Mouse (Mus musculus): ENCODE data around the gene Chst2. TPM values are rescaled to one million over a fixed set of nuclear protein-coding genes. Genes with fewer than 3 reads are reported as not detected.

Gene Chst2
- polyA plus RNA-seq, 1 experiment from 2014 or later = 0.25 TPM

DNA sequence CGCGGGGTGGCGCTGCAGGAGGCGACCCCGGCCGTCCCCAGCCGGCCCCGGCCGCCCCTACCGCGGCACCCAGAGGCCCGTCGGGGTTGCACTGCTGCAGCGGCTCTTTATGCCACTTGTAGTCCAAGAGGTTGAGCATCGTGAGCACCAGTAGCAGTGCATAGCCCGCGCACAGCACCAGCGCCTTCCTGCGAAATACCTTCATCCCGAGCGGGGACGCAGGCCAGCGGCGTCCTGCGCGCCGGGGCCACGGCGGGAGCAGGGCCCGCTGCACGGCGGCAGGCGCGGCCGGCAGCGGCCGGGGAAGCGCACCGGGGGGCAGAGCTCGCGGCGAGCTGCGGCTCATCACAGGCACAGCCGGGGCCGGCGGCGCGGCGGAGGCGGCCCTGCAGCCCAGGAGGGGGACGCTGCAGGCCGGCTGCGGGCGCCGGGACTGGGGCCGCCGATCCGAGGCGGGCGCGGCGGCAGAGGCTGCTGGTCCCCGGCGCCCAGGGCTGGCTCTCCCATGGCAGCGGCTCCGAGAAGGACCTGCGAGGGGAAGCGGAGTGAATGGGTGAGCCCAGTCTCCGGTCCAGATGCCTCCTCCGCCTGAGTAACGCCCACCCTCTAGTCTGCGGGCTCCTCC lies 464 bp downstream of the Chst2 start:
- peaks cover 6% of the 10 kb centered on the region for H3K4me1 ChIP-seq (replicated peaks)
- H3K9ac ChIP-seq = no peak overlapping the region
- H3K27me3 ChIP-seq = peaks cover 76% of the 10 kb centered on the region
- peak overlapping the region; percentile 47 for H3K4me3 ChIP-seq (replicated peaks)
- no peaks in the 10 kb centered on the region for H3K9me3 ChIP-seq (replicated peaks)
- peak overlapping the region; percentile 68 for H3K4me2 ChIP-seq
- peak; percentile 30; the same call in 1 of the 2 replicates for ATAC-seq (ENCODE audit: insufficient read depth)
- no peaks in the 10 kb centered on the region for H3K36me3 ChIP-seq (replicated peaks)
- H3K27ac ChIP-seq (replicated peaks) = no peak overlapping the region
- WGBS (ENCODE audit: insufficient replicate concordance) = under 1% methylated on average over 65 of the region's 72 CpGs

DNA sequence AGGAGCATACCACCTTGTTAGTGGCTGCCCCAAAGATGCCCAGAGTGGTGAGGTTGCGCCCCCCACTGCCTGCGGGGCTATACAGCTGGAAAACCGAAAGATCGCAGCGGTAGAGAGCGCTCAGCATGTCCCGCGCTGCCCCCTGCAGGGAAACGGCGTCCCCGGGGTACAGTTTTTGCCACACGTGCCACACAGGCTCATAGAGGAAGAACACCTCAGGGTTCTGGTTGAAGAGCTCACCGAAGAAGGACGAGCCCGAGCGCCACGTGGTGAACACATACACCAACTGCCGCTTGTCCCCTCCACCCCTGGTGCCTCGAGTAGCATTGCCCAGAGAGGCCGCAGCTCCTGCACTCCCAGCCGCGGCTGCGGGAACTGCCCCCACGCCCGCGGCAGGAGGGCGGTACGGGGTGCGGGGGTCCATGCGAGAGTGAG lies 994 bp downstream of the Chst2 start:
- Histone ChIP-seq H3K36me3 (replicated peaks) (no peaks in the 10 kb centered on the region), H3K4me2 (peak overlapping the region; percentile 68), H3K9me3 (replicated peaks) (no peaks in the 10 kb centered on the region), H3K4me1 (replicated peaks) (peaks cover 6% of the 10 kb centered on the region), H3K4me3 (replicated peaks) (peak overlapping the region; percentile 47), H3K27me3 (peaks cover 72% of the 10 kb centered on the region), H3K27ac (replicated peaks) (no peak overlapping the region), H3K9ac (no peak overlapping the region)
- under 1% methylated on average over 30 of the region's 30 CpGs for WGBS (ENCODE audit: insufficient replicate concordance)
- ATAC-seq (ENCODE audit: insufficient read depth) = no peak

- H3K9me3 ChIP-seq (replicated peaks) = no peaks in the 10 kb centered on the region
- H3K4me1 ChIP-seq (replicated peaks) = peaks cover 6% of the 10 kb centered on the region
- 65% methylated on average over 38 of the region's 38 CpGs for whole genome bisulfite sequencing (ENCODE audit: insufficient replicate concordance)
- peak overlapping the region; percentile 68 for H3K4me2 ChIP-seq
- no peaks in the 10 kb centered on the region for H3K36me3 ChIP-seq (replicated peaks)
- H3K27me3 ChIP-seq = peaks cover 67% of the 10 kb centered on the region
- 0 out of 2 replicates have a peak overlapping the region, but pooled peaks have one; percentile 47 for H3K4me3 ChIP-seq (replicated peaks)
- ATAC-seq (ENCODE audit: insufficient read depth) = no peak
- no peak overlapping the region for H3K27ac ChIP-seq (replicated peaks)
- H3K9ac ChIP-seq = no peak overlapping the region
Observed at GRCm38 (mm10) chr9:95404811-95405465, 1.6 kb downstream of the Chst2 start.

GRCm38 (mm10) chr9:95401686-95402085 lies 4.8 kb downstream of the Chst2 start:
- Histone ChIP-seq H3K4me2 (no peak overlapping the region), H3K4me1 (replicated peaks) (peaks cover 6% of the 10 kb centered on the region), H3K27ac (replicated peaks) (no peak overlapping the region), H3K36me3 (replicated peaks) (no peaks in the 10 kb centered on the region), H3K4me3 (replicated peaks) (no peak overlapping the region), H3K27me3 (peaks cover 38% of the 10 kb centered on the region), H3K9me3 (replicated peaks) (no peaks in the 10 kb centered on the region), H3K9ac (no peak overlapping the region)
- WGBS (ENCODE audit: insufficient replicate concordance) = 19% methylated on average over 5 of the region's 5 CpGs
- no peak for ATAC-seq (ENCODE audit: insufficient read depth)

GRCm38 (mm10) chr9:95392011-95392410 lies 14.5 kb downstream of the Chst2 start:
- Histone ChIP-seq H3K27ac (replicated peaks) (no peak overlapping the region), H3K36me3 (replicated peaks) (no peaks in the 10 kb centered on the region)
- WGBS (ENCODE audit: insufficient replicate concordance) = 28% methylated on average over 1 of the region's 1 CpGs

GRCm38 (mm10) chr9:95389956-95390355 lies 16.6 kb downstream of the Chst2 start:
- Histone ChIP-seq H3K4me2 (no peak overlapping the region), H3K4me3 (replicated peaks) (no peak overlapping the region), H3K9me3 (replicated peaks) (no peaks in the 10 kb centered on the region), H3K27ac (replicated peaks) (no peak overlapping the region), H3K36me3 (replicated peaks) (no peaks in the 10 kb centered on the region), H3K27me3 (no peaks in the 10 kb centered on the region), H3K4me1 (replicated peaks) (no peaks in the 10 kb centered on the region), H3K9ac (no peak overlapping the region)
- no peak for ATAC-seq (ENCODE audit: insufficient read depth)
- 74% methylated on average over 3 of the region's 3 CpGs for WGBS (ENCODE audit: insufficient replicate concordance)

More at GRCm38 (mm10) chr9:95392011-95392410, 14.5 kb downstream of the Chst2 start:
- no peak overlapping the region for H3K4me3 ChIP-seq (replicated peaks)
- no peak for ATAC-seq (ENCODE audit: insufficient read depth)
- H3K9me3 ChIP-seq (replicated peaks) = no peaks in the 10 kb centered on the region
- no peaks in the 10 kb centered on the region for H3K4me1 ChIP-seq (replicated peaks)
- H3K9ac ChIP-seq = no peak overlapping the region
- no peaks in the 10 kb centered on the region for H3K27me3 ChIP-seq
- H3K4me2 ChIP-seq = no peak overlapping the region

- Histone ChIP-seq H3K4me1 (replicated peaks) (no peaks in the 10 kb centered on the region), H3K27me3 (no peaks in the 10 kb centered on the region), H3K4me3 (replicated peaks) (no peak overlapping the region), H3K9me3 (replicated peaks) (no peaks in the 10 kb centered on the region), H3K36me3 (replicated peaks) (no peaks in the 10 kb centered on the region), H3K9ac (no peak overlapping the region), H3K27ac (replicated peaks) (no peak overlapping the region), H3K4me2 (no peak overlapping the region)
- ATAC-seq (ENCODE audit: insufficient read depth) = no peak
- WGBS (ENCODE audit: insufficient replicate concordance) = 75% methylated on average over 8 of the region's 8 CpGs
Observed at GRCm38 (mm10) chr9:95387881-95388380, 18.6 kb downstream of the Chst2 start.

GRCm38 (mm10) chr9:95375966-95376365 lies 30.6 kb downstream of the Chst2 start:
- WGBS (ENCODE audit: insufficient replicate concordance) = 30% methylated on average over 1 of the region's 1 CpGs
- Histone ChIP-seq H3K4me2 (no peak overlapping the region), H3K9ac (no peak overlapping the region), H3K27me3 (no peaks in the 10 kb centered on the region), H3K27ac (replicated peaks) (no peak overlapping the region), H3K36me3 (replicated peaks) (no peaks in the 10 kb centered on the region), H3K4me1 (replicated peaks) (no peaks in the 10 kb centered on the region), H3K9me3 (replicated peaks) (no peaks in the 10 kb centered on the region), H3K4me3 (replicated peaks) (no peak overlapping the region)
- no peak for ATAC-seq (ENCODE audit: insufficient read depth)

- 68% methylated on average over 8 of the region's 8 CpGs for WGBS (ENCODE audit: insufficient replicate concordance)
Observed at GRCm38 (mm10) chr9:95375336-95375735, 31.2 kb downstream of the Chst2 start.

DNA sequence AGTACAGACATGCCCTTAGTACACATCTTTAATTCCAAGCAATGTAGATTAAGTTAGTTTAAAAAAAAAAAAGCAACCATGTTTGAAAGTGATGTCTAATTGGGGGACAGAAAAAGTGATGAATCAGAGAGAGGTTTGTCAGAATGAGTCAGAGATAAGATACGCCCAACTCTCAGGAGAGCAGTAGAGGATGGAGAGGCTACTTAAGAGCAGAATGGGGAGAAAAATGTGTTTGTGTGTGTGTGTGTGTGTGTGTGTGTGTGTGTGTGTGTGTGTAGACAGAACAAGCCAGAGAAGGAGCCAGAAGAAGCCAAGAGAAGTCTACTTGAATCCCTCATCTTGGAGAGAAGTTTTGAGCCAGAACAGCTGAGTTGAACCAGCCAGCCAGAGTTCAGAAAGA lies 32.8 kb downstream of the Chst2 start:
- ATAC-seq (ENCODE audit: insufficient read depth) = no peak
- no peaks in the 10 kb centered on the region for H3K9me3 ChIP-seq (replicated peaks)
- no peaks in the 10 kb centered on the region for H3K4me1 ChIP-seq (replicated peaks)
- H3K27ac ChIP-seq (replicated peaks) = no peak overlapping the region
- no peak overlapping the region for H3K4me2 ChIP-seq
- no peaks in the 10 kb centered on the region for H3K36me3 ChIP-seq (replicated peaks)
- H3K4me3 ChIP-seq (replicated peaks) = no peak overlapping the region
- WGBS (ENCODE audit: insufficient replicate concordance) = 78% methylated on average over 1 of the region's 1 CpGs
- H3K27me3 ChIP-seq = no peaks in the 10 kb centered on the region
- H3K9ac ChIP-seq = no peak overlapping the region

More at GRCm38 (mm10) chr9:95375336-95375735, 31.2 kb downstream of the Chst2 start:
- no peak overlapping the region for H3K9ac ChIP-seq
- no peak for ATAC-seq (ENCODE audit: insufficient read depth)
- no peak overlapping the region for H3K27ac ChIP-seq (replicated peaks)
- H3K4me3 ChIP-seq (replicated peaks) = no peak overlapping the region
- no peak overlapping the region for H3K4me2 ChIP-seq
- H3K36me3 ChIP-seq (replicated peaks) = no peaks in the 10 kb centered on the region
- no peaks in the 10 kb centered on the region for H3K27me3 ChIP-seq
- H3K4me1 ChIP-seq (replicated peaks) = no peaks in the 10 kb centered on the region
- no peaks in the 10 kb centered on the region for H3K9me3 ChIP-seq (replicated peaks)

DNA sequence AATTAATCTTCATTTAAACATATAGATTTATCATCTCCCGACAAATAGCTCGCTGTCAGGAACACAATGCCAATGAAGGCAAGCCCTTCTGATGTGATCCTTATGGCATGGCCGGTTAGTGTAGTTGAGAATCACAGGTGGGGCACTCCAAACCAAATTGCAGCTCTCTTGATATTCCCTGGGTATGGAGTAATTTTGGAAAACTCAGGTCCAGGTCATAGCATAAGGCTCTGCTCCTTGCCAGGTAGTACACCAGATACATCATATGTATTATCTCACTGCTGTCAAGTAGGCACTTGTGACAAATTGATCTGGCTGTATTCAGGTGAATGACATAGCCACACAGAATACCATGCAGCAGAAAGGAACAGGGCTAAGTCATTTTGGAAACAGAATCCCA lies 40.6 kb downstream of the Chst2 start:
- no peak overlapping the region for H3K4me2 ChIP-seq
- H3K4me1 ChIP-seq (replicated peaks) = no peaks in the 10 kb centered on the region
- no peak overlapping the region for H3K27ac ChIP-seq (replicated peaks)
- H3K27me3 ChIP-seq = no peaks in the 10 kb centered on the region
- H3K4me3 ChIP-seq (replicated peaks) = no peak overlapping the region
- ATAC-seq (ENCODE audit: insufficient read depth) = no peak
- H3K9me3 ChIP-seq (replicated peaks) = no peaks in the 10 kb centered on the region
- 70% methylated on average over 3 of the region's 3 CpGs for WGBS (ENCODE audit: insufficient replicate concordance)
- no peak overlapping the region for H3K9ac ChIP-seq
- no peaks in the 10 kb centered on the region for H3K36me3 ChIP-seq (replicated peaks)
